Mouse (Mus musculus): ENCODE results near the gene Gm3604. TPM values are rescaled to one million over a fixed set of nuclear protein-coding genes. Genes with fewer than 3 reads are reported as not detected.
"Not testable (repeated sequence)": the region's sequence is repeated elsewhere in the genome, so short reads cannot be mapped to it uniquely, and the experiment has no call there.

The Gm3604 gene
- 2.7 and 3.0 TPM in 2 replicates for polyA plus RNA-seq (2015; fragmentation: Nextera tagmentation; extraction: Ambion mirVana)

GRCm38 (mm10) chr13:62382952-62383351 lies at the start of gene Gm3604:
Gene Gm3604, minus strand, starts transcription at chr13:62383177.
- peak within 1 kb of the TSS; percentile 43 for H3K4me3 ChIP-seq (replicated peaks)
- H3K36me3 ChIP-seq; H3K9me3 ChIP-seq; H3K27ac ChIP-seq; ATAC-seq; H3K4me1 ChIP-seq (replicated peaks); H3K27me3 ChIP-seq: not testable (repeated sequence)
- 7% methylated on average over 13 of the region's 13 CpGs for WGBS
- H3K9ac ChIP-seq (replicated peaks) = peak within 1 kb of the TSS; percentile 48; the same call in 1 of the 2 replicates
- peak within 1 kb of the TSS; percentile 44 for H3K4me2 ChIP-seq (replicated peaks)

- H3K27me3 ChIP-seq; H3K27ac ChIP-seq; H3K9ac ChIP-seq (replicated peaks); ATAC-seq; H3K9me3 ChIP-seq; H3K36me3 ChIP-seq; H3K4me1 ChIP-seq (replicated peaks); H3K4me3 ChIP-seq (replicated peaks); H3K4me2 ChIP-seq (replicated peaks): not testable (repeated sequence)
- WGBS = 65% methylated on average over 3 of the region's 3 CpGs
These were observed 16.2 kb upstream of the Gm3604 start for GRCm38 (mm10) chr13:62399206-62399605.

- H3K27ac ChIP-seq; ATAC-seq; H3K4me2 ChIP-seq (replicated peaks); H3K36me3 ChIP-seq; H3K4me1 ChIP-seq (replicated peaks); H3K9me3 ChIP-seq; H3K27me3 ChIP-seq; H3K9ac ChIP-seq (replicated peaks); H3K4me3 ChIP-seq (replicated peaks): not testable (repeated sequence)
- 89% methylated on average over 8 of the region's 8 CpGs for WGBS
These were observed 7.2 kb upstream of the Gm3604 start for GRCm38 (mm10) chr13:62390076-62390620.

GRCm38 (mm10) chr13:62331786-62332185 lies 51.2 kb downstream of the Gm3604 start:
- Histone ChIP-seq H3K9ac (replicated peaks) (no peak overlapping the region), H3K4me1 (replicated peaks) (no peaks in the 10 kb centered on the region), H3K36me3 (no peaks in the 10 kb centered on the region), H3K9me3 (peaks cover 30% of the 10 kb centered on the region), H3K27me3 (no peaks in the 10 kb centered on the region), H3K27ac (no peak overlapping the region), H3K4me3 (replicated peaks) (no peak overlapping the region), H3K4me2 (replicated peaks) (no peak overlapping the region)
- no peak for ATAC-seq

- no peak for ATAC-seq
- Histone ChIP-seq H3K9me3 (peaks cover 30% of the 10 kb centered on the region), H3K27ac (no peak overlapping the region), H3K4me2 (replicated peaks) (no peak overlapping the region), H3K4me3 (replicated peaks) (no peak overlapping the region), H3K36me3 (no peaks in the 10 kb centered on the region), H3K9ac (replicated peaks) (no peak overlapping the region), H3K27me3 (no peaks in the 10 kb centered on the region), H3K4me1 (replicated peaks) (no peaks in the 10 kb centered on the region)
- 70% methylated on average over 2 of the region's 2 CpGs for WGBS
These were observed 51.6 kb downstream of the Gm3604 start for GRCm38 (mm10) chr13:62331381-62331780.

Small RNAs within 50 kb of the gene (microRNA-seq; reads per million reads assigned to microRNA genes)
- not detected for gene Gm25933

Other genes with a start within 250 kb of the Gm3604 start
- 17.3 and 19.1 TPM in 2 replicates for gene Gm49359, start 83.7 kb upstream of the Gm3604 start, polyA plus RNA-seq (2015; fragmentation: Nextera tagmentation; extraction: Ambion mirVana)
- gene Zfp935, start 175.3 kb upstream of the Gm3604 start, polyA plus RNA-seq (2015; fragmentation: Nextera tagmentation; extraction: Ambion mirVana) = 0.30 TPM in 1 of 2 replicates, not detected in the other
- gene Zfp934, start 188.0 kb upstream of the Gm3604 start, polyA plus RNA-seq (2015; fragmentation: Nextera tagmentation; extraction: Ambion mirVana) = 13.0 and 16.6 TPM in 2 replicates
- 9.2 and 10.6 TPM in 2 replicates for gene 6720489N17Rik, start 241.0 kb upstream of the Gm3604 start, polyA plus RNA-seq (2015; fragmentation: Nextera tagmentation; extraction: Ambion mirVana)